Mouse (Mus musculus) lung, adult 18-20 months (tissue): Measurements from ENCODE around the gene Fam243.

ENCODE experiments used
- DNase-seq, 2 experiments: peaks; one replicate each; pipeline ENCODE4 v3.0.0; 2022; ENCODE audit warnings: mixed read lengths in 2 of 2

Fam243 gene

GRCm38 (mm10) chr16:92321341-92321740 is at the start of gene Fam243:
Gene Fam243, minus strand, starts transcription at chr16:92321441.
- no peak for DNase-seq

- DNase-seq = peak; percentile 50 to 65
Observed at GRCm38 (mm10) chr16:92369260-92369659, 48.0 kb upstream of the Fam243 start.

- no peak for DNase-seq
Observed at GRCm38 (mm10) chr16:92365477-92365876, 44.2 kb upstream of the Fam243 start.

- DNase-seq = no peak
Observed at GRCm38 (mm10) chr16:92360711-92361110, 39.5 kb upstream of the Fam243 start.

GRCm38 (mm10) chr16:92359229-92359628 is 38.0 kb upstream of the Fam243 start, which contains the start of gene Kcne1:
Gene Kcne1, minus strand, starts transcription at chr16:92359468.
- no peak for DNase-seq

GRCm38 (mm10) chr16:92358734-92359133 is 37.5 kb upstream of the Fam243 start:
- DNase-seq = no peak

- no peak for DNase-seq
Observed at GRCm38 (mm10) chr16:92357566-92357965, 36.3 kb upstream of the Fam243 start.

- no peak for DNase-seq
Observed at GRCm38 (mm10) chr16:92357023-92357422, 35.8 kb upstream of the Fam243 start.

- no peak for DNase-seq
Observed at GRCm38 (mm10) chr16:92355982-92356381, 34.7 kb upstream of the Fam243 start.

GRCm38 (mm10) chr16:92355366-92355765 is 34.1 kb upstream of the Fam243 start:
- DNase-seq = no peak

- no peak for DNase-seq
Observed at GRCm38 (mm10) chr16:92353897-92354296, 32.7 kb upstream of the Fam243 start.

GRCm38 (mm10) chr16:92353295-92353694 is 32.1 kb upstream of the Fam243 start:
- no peak for DNase-seq

GRCm38 (mm10) chr16:92348941-92349340 is 27.7 kb upstream of the Fam243 start:
- DNase-seq = peak in 1 of 2 experiments; percentile 17

GRCm38 (mm10) chr16:92346297-92346916 is 25.2 kb upstream of the Fam243 start:
- DNase-seq = no peak

GRCm38 (mm10) chr16:92345177-92345576 is 23.9 kb upstream of the Fam243 start:
- DNase-seq = peak in 1 of 2 experiments; percentile 8

- DNase-seq = peak; percentile 41 to 47
Observed at GRCm38 (mm10) chr16:92340612-92341511, 19.6 kb upstream of the Fam243 start.

GRCm38 (mm10) chr16:92336280-92336679 is 15.0 kb upstream of the Fam243 start:
- peak; percentile 67 to 76 for DNase-seq

- no peak for DNase-seq
Observed at GRCm38 (mm10) chr16:92334600-92334999, 13.4 kb upstream of the Fam243 start.

GRCm38 (mm10) chr16:92330966-92331365 is 9.7 kb upstream of the Fam243 start:
- DNase-seq = no peak

GRCm38 (mm10) chr16:92327911-92328310 is 6.7 kb upstream of the Fam243 start:
- no peak for DNase-seq

GRCm38 (mm10) chr16:92325062-92325406 is 3.8 kb upstream of the Fam243 start:
- DNase-seq = no peak

GRCm38 (mm10) chr16:92324309-92325061 is 3.2 kb upstream of the Fam243 start:
- DNase-seq = no peak

- no peak for DNase-seq
Observed at GRCm38 (mm10) chr16:92320361-92320760, 880 bp downstream of the Fam243 start.
